Mouse (Mus musculus) heart, postnatal 0 days (tissue): Measurements from ENCODE around the gene Angptl2.

Source experiments
- CTCF ChIP-seq: IDR thresholded peaks from 2 replicates; pipeline ENCODE4 v1.5.1; 2016; ENCODE audit warnings: antibody characterized with exemption, control low read depth, low read depth
- EP300 ChIP-seq: IDR thresholded peaks from 2 replicates; pipeline ENCODE4 v1.6.1; 2016; ENCODE audit warnings: antibody characterized with exemption, low read depth

GRCm38 (mm10) chr2:33290491-33290890, 74.6 kb downstream of the Angptl2 start:
- TF ChIP-seq EP300: no peak
- no peak for TF ChIP-seq CTCF
